Mouse (Mus musculus): ENCODE measurements around the gene Zbtb12.

The Zbtb12 gene

DNA sequence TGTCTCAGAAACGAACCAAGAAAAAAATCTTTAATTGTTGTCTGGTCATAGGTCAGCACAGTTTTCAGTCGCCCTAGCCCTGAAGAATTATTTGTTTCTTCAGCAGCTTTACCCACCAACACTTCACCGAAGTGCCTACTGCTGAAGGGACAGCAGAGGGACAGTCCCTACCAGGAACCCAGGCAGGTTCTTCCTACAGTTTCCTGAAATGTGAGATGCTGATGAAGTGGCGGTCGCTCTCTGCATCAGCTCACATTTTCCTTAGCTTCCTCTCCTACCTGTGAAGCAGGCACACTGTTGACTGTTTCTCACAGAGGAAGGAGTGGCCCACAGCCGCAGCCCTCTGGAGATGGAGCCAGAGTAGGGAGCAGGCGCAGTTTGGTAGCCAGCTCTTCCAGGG lies 13.3 kb upstream of the Zbtb12 start:
- no peak for DNase-seq (ENCODE audit: low read depth in 2 of 2, low spot score in 2 of 2)

DNA sequence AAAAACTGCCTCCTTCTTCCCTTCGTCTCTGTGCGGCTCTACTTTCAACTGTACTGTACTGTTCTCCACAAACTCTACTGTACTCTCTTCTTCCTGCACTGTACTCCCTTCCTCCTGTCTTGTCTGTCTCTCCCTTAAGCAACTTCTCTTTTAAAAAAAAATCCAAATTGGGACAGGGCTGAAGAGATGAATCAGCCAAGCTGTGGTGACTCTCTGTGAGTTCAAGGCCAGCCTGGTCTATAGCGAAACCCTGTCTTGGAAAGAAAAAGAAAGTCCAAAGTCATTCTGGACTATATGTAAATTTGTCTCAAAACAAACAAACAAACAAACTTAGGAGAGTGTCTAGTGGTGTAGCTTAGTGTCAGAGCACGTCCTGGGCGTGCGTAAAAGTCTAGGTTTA lies 5.0 kb upstream of the Zbtb12 start:
- no peak for DNase-seq (ENCODE audit: low read depth in 2 of 2, low spot score in 2 of 2)

DNA sequence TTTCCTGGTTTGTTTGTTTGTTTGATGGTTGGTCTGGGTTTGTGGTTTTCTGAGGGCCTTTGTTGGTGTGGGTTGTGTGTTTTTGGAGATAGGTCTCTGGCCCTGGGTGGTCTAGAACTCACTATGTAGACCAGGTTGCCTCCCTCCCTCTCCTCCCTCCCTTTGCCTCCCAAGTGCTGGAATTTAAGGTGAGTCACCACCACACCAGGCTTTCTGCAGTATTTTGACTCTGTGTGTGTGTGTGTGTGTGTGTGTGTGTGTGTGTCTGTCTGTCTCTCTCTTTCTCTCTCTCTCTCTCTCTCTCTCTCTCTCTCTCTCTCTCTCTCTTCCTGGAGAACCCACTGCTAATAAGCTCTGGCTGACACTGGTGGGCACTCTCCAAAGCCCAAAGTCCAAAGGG lies 1.9 kb downstream of the Zbtb12 start:
- no peak for DNase-seq (ENCODE audit: low read depth in 2 of 2, low spot score in 2 of 2)

DNA sequence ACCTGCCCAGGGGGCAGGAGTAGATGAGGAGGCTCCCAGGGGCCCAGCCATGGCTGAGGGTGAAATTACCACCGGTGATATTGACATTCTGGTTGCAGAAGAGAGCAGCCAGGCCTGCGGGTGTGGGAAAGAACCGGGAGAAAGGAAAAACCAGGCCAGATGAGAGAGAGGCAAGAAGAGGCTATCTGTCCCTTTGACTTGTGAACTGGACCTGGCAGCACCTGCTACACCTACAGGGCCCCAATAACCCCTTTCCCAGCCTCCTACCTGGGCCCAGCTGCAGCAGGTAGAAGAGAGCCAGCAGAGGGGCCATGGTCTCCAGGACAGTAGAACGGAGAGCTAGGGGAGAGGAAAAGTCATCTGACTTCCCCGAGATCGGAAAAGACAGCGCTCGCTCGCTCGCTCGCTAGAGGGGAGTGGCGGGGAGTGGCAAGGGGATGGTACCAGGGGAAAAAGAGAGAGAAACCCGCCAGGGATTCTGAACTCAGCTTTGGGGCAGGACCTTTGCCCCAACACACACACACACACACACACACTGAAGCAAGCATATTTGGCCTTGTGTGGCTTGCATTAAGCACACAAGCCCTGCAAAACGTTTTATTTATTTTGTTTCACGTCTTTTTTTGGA lies 2.5 kb downstream of the Zbtb12 start, which contains the start of gene Gm20547:
TSS of gene Gm20547 (minus strand) at position 360 of the 628 bp plus-strand sequence.
- DNase-seq (ENCODE audit: low read depth in 2 of 2, low spot score in 2 of 2) = no peak

DNA sequence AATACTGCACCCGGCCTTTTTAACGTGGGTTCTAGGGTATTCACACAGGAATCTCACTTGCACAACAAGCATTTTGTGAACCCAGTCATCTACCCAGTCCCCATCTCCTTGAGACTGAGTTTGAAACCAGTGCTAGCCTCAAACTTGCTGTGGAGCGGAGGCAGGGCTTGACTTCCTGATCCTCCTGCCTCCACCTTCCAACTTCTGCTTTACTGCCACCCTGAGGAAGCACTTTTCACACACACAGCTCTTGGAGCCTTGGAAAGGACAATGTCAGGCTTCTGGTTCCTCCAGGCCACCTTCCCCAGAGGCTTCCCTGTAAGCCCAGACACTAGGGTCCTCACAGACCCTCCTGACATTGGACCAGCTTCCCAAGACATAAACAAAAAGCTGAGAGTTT lies 4.0 kb downstream of the Zbtb12 start:
- no peak for DNase-seq (ENCODE audit: low read depth in 2 of 2, low spot score in 2 of 2)

DNA sequence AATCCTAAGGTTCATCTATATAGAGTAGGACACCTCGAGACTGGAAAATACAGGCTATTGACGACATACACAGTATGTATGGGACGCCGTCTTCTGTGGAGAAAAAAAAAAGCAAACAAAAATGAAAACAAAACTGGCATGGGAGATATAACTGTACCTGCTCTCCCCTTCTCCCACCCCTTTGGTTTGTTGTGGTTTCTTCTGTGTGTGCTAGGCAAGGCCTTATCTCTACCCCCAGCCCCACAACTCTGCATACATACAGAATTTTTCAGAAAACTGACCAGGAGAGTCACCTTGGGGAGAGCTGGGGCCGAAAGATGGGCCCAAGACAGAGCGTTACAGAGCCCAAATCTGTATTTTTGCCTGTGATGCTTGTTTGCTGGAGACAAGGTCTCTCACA lies 5.4 kb downstream of the Zbtb12 start:
- no peak for DNase-seq (ENCODE audit: low read depth in 2 of 2, low spot score in 2 of 2)

DNA sequence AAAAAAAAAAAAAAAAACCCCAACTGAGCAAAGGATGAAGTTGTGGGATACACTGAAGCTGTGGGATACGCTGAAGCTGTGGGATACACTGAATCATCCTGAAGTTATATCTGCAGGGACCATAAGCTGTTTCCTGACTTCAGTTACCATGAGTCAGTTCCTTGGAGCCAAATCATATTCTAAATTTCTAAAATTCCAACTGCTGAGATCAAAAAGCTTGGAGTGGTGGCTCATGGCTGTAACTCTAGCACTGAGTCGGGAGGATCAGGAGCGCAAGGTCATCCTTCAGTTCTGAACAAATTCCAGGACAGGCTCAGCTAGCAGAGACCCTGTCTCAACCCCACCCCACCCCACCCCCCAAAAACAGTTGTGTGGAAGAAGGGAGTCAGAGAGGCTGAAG lies 6.3 kb downstream of the Zbtb12 start:
- no peak for DNase-seq (ENCODE audit: low read depth in 2 of 2, low spot score in 2 of 2)

DNA sequence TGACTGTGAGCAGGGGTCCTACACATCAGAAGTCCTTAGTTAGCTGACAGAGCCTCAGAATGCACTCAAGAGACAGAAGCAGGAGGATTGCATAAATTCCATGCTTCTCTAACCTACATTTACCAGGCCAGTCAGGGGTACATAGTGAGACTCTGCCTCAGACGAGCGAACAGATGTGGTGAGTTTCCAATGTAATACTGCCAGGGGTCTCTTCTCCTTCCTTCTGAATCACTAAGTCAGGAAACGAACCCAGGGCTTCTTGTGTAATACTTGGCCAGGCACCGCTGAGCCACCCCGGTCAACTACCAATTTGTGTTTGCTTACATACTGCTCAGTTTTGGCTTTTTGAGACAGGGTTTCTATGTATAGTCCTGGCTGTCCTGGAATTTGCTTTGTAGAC lies 8.7 kb downstream of the Zbtb12 start:
- no peak for DNase-seq (ENCODE audit: low read depth in 2 of 2, low spot score in 2 of 2)

DNA sequence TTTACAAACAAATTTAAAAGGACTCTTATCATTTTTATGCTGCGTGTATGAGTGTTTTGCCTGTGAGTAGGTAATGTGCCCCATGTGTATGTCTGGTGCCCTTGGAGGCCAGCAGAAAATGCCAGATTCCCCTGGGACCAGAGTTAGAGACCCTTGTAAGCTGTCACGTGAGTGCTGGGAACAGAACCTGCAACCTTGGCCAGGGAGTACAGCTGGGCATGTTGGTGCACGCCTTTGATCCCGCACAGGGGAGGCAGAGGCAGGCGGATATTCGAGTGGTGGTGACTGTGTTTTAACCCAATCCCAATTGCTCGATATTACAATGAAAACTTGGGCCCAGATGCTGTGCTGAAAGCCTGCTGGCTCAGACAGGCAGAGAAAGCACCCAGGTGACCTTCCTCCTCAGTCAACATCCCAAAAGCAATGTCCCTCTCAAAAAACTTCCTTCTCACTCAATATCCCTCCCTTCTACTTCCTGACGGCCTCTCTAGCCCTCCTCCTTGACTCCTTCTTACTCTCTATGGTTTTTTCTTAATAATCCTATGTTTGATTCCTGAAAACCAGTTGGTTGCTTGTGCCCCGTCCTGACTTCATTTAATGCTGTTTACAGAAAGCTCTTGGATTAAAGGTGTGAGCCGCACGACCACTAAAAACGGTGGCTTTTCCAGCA lies 10.9 kb downstream of the Zbtb12 start:
- no peak for DNase-seq (ENCODE audit: low read depth in 2 of 2, low spot score in 2 of 2)

DNA sequence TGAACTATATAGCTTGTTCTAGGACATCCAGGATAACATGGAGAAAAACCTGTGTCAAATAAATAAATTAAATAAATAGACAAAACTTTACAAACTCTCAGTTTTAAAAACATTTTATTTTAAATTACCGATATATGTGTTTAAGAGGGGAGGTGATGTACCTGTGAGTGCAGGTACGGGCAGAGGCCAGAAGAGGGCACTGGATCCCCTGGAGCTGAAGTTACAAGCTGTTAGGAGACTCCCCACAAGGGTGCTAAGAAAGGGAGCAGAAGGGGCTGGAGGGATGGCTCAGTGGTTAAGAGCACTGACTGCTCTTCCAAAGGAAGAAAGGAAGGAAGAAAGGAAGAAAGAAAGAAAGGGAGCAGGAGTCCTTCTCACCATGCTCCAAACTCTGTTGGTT lies 12.1 kb downstream of the Zbtb12 start:
- DNase-seq (ENCODE audit: low read depth in 2 of 2, low spot score in 2 of 2) = no peak

DNA sequence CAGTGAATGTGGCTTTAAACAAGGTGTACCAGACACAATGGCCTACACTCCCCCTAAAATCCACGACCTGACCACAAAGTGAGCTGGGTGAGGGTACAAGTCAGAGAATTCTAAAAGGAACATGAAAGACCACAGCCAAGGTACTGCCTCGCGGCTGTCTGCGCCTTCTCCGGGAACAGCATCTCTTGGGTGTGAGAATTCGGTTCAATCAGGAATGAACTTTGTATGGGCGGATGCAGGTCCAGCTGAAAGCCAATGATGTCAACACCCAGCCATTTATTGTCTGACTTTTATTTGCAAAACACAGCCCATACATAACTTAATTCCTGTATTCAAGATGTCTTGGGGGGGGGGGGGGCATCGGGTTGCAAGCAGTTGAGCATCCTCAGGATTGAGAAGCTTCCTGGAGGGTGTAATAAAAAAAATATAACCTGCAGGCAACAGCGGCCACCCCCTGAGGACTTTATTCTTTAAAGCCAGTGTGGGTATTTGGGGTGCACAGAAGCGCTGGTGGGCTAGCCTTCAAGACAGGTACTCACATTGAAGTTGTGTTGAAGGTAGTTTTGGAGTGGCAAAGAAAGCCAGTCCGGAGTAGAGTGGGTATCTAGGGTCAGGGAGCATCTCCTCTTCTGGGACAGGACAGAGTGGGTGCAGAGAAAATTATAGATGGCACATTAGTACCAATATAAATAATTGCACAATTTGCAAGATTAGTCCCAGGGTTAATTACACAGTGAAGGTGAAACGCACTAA lies 14.0 kb downstream of the Zbtb12 start:
- no peak for DNase-seq (ENCODE audit: low read depth in 2 of 2, low spot score in 2 of 2)

DNA sequence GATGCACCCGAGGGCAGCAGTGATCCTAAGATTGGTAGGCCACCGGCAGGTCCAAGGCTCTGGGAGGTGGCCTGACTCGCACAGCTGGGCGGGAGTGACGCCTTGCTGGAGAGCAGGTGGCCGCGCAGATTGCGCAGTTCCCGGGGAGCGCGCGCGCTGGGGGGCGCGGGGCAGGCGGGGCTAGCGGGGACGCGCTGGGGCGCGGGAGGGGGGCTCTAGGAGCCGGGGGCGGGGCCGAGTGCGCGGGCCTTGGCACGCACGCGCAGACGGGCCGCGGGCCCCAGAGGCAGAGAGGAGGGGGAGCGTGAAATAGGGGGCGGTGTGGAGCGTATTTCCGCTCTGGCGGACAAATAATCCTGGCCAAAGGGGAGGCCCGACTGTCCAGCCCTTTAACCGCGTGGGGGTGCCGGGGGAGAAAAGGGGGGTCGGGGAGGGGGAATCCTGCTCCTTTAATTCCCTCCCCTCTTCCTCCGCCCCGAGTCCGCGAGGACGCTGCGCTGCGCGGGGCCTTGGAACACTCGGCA lies 14.9 kb downstream of the Zbtb12 start:
- DNase-seq (ENCODE audit: low read depth in 2 of 2, low spot score in 2 of 2) = peak; percentile 64 to 74

DNA sequence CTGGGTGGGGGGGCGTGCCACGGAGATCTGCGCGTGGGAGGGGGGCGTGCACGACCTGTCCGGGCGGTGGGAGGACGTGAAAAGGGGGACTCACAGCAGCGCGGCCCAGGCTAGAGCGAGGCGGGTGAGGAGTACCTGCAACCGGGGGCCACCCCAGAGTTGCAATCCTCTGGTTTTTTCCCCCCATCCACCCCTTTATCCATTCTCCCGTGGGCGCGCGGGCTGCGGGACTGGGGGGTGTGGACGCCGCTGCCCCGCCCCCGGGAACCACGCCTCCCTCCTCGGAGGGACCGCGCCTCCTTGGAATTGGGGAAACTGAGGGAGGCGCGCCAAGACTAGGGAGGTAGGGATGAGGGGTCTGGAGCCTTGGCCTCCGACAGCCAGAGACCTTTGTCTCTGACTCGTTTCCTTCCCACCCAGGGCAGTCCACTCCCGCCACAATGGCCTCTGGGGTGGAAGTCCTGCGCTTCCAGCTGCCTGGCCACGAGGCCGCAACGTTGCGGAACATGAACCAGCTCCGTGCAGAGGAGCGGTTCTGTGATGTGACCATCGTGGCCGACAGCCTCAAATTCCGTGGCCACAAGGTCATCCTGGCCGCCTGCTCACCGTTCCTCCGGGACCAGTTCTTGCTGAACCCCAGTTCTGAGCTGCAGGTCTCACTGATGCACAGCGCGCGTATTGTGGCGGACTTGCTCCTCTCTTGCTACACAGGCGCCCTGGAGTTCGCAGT lies 15.7 kb downstream of the Zbtb12 start:
- peak; percentile 21 to 35 for DNase-seq (ENCODE audit: low read depth in 2 of 2, low spot score in 2 of 2)

DNA sequence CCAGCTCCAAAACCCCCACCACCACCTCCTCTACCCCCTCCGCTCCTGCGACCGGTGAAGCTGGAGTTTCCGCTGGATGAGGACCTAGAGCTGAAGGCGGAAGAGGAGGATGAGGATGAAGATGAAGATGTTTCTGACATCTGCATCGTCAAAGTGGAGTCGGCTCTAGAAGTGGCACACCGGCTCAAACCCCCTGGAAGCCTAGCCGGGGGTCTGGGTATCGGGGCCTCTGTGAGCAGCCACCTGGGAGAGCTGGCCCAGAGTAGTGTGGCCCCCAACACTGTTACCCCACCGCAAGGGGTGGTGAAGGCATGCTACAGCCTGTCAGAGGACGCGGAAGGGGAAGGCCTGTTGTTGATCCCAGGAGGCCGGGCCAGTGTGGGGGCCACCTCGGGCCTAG lies 16.4 kb downstream of the Zbtb12 start:
- DNase-seq (ENCODE audit: low read depth in 2 of 2, low spot score in 2 of 2) = no peak

DNA sequence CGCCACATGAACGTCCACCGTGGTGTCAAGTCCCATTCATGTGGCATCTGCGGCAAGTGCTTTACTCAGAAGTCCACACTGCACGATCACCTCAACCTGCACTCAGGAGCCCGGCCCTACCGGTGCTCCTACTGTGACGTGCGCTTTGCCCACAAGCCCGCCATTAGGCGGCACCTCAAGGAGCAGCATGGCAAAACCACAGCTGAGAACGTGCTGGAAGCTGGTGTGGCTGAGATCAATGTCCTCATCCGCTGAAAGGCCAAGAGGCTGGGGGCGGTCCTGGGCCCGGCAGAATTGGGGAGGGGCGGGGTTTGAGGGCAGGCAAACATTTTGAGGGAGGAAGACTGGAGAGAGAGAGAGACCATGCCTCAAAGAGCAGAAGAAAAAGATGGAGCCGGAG lies 17.1 kb downstream of the Zbtb12 start:
- peak; percentile 65 to 70 for DNase-seq (ENCODE audit: low read depth in 2 of 2, low spot score in 2 of 2)

DNA sequence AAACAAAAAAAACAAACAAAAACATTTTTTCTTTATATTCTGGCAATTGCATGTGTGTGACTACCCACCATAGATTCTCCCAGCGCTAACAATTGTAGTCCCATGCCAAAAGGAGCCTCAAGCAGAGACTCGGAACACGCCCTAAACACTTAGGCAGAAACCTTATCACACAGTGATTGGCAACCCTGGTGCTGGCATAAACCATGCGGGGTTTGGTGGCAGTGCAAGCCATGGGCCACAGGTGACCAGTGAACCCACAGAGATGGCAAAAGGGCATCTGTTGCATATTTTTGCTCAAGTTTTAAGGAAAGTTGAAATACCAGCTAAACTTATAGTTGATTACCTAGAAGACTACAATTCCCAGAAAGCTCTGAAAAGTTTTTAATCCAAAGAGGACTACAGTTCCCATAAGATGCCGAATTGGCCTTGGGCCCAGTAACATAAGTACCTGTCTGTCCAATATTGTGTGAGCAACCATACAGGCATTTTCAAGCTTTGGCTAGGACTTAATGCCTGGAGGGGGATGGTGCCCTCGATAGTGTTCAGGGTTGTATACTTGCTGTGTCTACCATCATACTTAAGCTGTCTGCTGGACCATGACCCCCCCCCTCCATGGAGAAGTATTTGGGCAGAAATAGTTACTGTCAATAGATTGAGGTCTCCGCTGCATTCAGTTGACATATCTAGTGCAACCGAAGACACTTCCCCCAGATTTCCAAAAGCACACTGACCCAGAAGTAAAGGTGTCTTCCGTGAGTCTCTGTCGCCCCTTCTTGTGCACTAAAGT lies 18.3 kb downstream of the Zbtb12 start:
- DNase-seq (ENCODE audit: low read depth in 2 of 2, low spot score in 2 of 2) = no peak

DNA sequence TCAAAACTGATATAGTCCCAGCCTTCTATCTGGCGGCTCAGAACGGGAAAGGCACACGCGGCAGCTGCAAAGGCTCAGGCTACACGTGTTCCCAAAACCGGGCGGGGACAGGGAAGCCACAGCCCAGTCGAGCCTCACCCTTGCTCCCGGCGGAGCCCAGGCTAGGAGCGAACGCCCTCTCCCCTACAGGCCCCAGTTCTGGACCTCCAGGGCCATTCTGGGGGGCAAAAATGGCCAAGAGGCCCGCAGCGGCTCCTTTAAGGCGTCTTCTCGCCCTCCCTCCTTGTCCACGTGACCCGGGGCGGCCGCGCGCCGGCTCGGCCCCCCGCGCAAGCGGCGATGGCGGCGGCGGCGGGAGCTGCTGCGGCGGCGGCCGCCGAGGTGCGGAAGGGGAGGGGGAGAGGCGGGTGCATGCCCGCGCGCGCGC lies 18.9 kb downstream of the Zbtb12 start, which contains the start of the genes C2 and Ehmt2:
TSS of gene C2 (minus strand) at position 106 of the 427 bp plus-strand sequence.
TSS of gene Ehmt2 (plus strand) at position 310 of the 427 bp plus-strand sequence.
- peak; percentile 41 to 57 for DNase-seq (ENCODE audit: low read depth in 2 of 2, low spot score in 2 of 2)

DNA sequence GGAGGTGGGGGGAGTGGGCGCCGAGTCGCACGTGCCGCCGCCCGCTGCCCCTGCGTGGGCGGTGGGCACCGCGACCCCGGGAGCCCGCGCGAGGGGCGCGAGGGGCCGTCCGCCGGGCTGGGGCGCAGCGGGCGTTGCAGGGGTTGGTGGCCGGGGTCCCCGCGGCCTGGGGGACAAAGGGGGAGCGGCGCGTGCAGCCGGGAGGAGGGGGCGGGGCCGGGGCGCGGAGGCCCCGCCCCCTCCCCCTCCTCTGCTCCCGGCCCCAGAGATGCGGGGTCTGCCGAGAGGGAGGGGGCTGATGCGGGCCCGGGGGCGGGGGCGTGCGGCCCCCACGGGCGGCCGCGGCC lies 19.4 kb downstream of the Zbtb12 start:
- no peak for DNase-seq (ENCODE audit: low read depth in 2 of 2, low spot score in 2 of 2)

DNA sequence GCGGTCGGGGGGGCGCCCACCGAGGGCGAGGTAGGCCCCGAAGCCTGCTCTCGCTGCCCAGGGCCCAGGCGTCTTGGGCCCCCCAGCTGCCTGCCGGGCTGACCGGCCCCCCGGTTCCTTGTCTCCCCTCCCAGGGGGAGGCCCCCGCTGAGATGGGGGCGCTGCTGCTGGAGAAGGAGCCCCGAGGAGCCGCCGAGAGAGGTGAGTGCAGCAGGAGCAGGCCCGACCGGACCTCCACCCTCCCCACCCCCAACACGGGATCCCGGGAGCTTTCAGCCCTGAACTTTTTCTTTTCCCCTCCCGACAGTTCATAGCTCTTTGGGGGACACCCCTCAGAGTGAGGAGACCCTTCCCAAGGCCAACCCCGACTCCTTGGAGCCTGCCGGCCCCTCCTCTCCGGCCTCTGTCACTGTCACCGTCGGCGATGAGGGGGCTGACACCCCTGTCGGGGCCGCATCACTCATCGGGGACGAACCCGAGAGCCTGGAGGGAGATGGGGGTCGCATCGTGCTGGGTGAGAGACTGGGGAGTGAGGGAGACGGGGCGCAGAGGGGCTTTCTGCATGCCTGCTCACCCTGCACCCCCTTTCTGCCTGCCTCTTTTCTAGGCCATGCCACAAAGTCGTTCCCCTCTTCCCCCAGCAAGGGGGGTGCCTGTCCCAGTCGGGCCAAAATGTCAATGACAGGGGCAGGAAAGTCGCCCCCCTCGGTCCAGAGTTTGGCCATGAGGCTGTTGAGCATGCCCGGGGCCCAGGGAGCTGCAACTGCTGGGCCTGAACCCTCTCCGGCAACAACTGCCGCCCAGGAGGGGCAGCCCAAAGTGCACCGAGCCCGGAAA lies 20.0 kb downstream of the Zbtb12 start:
- peak; percentile 13 to 28 for DNase-seq (ENCODE audit: low read depth in 2 of 2, low spot score in 2 of 2)

DNA sequence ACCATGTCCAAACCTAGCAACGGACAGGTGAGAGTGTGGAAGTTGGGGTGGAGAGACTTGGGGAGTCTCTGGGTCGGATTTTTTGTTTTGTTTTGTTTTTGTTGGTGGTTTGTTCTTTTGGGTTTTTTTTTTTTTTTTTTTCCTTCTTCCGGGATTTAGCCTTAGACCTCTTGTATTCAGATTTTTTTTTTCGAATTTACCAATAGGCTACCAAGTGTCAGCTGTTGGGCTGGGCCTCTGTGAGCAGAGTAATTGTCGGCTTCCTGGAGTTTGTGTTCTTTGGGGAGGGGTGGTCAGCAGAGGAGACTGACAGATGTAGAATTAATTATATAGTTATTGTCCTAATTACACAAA lies 20.6 kb downstream of the Zbtb12 start:
- no peak for DNase-seq (ENCODE audit: low read depth in 2 of 2, low spot score in 2 of 2)
